Mouse (Mus musculus) intestine, postnatal 0 days (tissue): ENCODE measurements at regions not wholly inside any gene's neighbourhood (a gene's known extent, or its start where the extent isn't known, plus 50 kb on each side); places are given as distances from the start of the nearest gene placed in this dataset.
"Not testable (repeated sequence)": the region's sequence is repeated elsewhere in the genome, so short reads cannot be mapped to it uniquely, and the experiment has no call there.

Experiments
- ATAC-seq: fragments of 200-750 bp; cut with Nextera tagmentation; 2 replicates; pipeline ENCODE4 v1.8.0; 2017; ENCODE audit warnings: mild to moderate bottlenecking, moderate TSS enrichment, moderate library complexity
- H3K27ac ChIP-seq: fragments of 300-500 bp; sonication (generic); 2 replicates; pipeline ENCODE4 v1.5.1; 2014; ENCODE audit warnings: mild to moderate bottlenecking, low read depth, low read length, moderate library complexity
- H3K27me3 ChIP-seq: fragments of 300-500 bp; sonication (generic); replicated peaks from 2 replicates; pipeline ENCODE4 v1.6.1; 2014; ENCODE audit warnings: low read length, mixed read lengths; ENCODE audit not compliant: control insufficient read depth, insufficient read depth
- H3K36me3 ChIP-seq: fragments of 300-500 bp; sonication (generic); 2 replicates; pipeline ENCODE4 v1.6.1; 2014; ENCODE audit warnings: mild to moderate bottlenecking, moderate library complexity; ENCODE audit not compliant: control insufficient read depth, insufficient read depth
- H3K4me1 ChIP-seq: fragments of 300-500 bp; sonication (generic); replicated peaks from 2 replicates; pipeline ENCODE4 v1.6.1; 2014; ENCODE audit warnings: antibody characterized with exemption, low read length, mixed read lengths; ENCODE audit not compliant: control insufficient read depth, insufficient read depth
- H3K4me2 ChIP-seq: fragments of 300-500 bp; sonication (generic); replicated peaks from 2 replicates; pipeline ENCODE4 v1.6.1; 2014; ENCODE audit warnings: low read depth, mild to moderate bottlenecking, moderate library complexity
- H3K4me3 ChIP-seq: fragments of 300-500 bp; sonication (generic); 2 replicates; pipeline ENCODE4 v1.5.1; 2014; ENCODE audit warnings: low read depth, low read length
- H3K9ac ChIP-seq: fragments of 300-500 bp; sonication (generic); 2 replicates; pipeline ENCODE4 v1.6.1; 2014; ENCODE audit warnings: mild to moderate bottlenecking, low read depth, low read length
- H3K9me3 ChIP-seq: fragments of 300-500 bp; sonication (generic); 2 replicates; pipeline ENCODE4 v1.6.1; 2016; ENCODE audit warnings: mixed run types; ENCODE audit not compliant: control insufficient read depth
- CTCF ChIP-seq: sonication (generic); IDR thresholded peaks from 2 replicates; pipeline ENCODE4 v1.5.1; 2016; ENCODE audit warnings: low read depth, mild to moderate bottlenecking, control low read depth, antibody characterized with exemption, moderate library complexity
- WGBS: fragments of 180-500 bp; shearing (Covaris S2); extraction: QIAGEN DNeasy Blood & Tissue Kit; methylation state at CpG from one replicate; pipeline ENCODE4 v1.1.7; 2014; 5-methylcytosine and 5-hydroxymethylcytosine counted together

DNA sequence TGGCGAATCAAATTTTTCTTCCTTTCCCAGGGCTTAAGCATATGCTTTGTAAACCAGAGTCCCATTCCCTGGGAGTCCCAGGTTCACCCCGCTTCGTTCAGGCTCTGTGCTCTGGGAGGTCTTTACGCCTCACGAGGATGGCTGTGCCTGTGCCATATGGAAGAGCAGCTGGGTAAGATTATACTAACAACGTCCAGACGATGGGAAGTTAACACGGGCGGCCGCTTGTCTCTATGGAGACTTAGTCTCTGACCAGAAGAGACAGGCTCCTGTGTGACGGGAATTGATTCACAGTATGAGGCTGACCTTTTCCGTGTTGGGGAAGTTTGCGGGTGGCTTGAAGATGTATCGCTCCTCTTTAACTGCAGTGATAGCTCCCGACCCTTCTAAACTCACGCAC lies 107.9 kb downstream of the Cand1 start:
- Histone ChIP-seq H3K36me3 (no peaks in the 10 kb centered on the region), H3K4me1 (no peaks in the 10 kb centered on the region), H3K9ac (no peak overlapping the region), H3K27me3 (no peaks in the 10 kb centered on the region), H3K27ac (no peak overlapping the region), H3K4me2 (peak overlapping the region; percentile 27; the same call in 1 of the 2 replicates), H3K9me3 (no peaks in the 10 kb centered on the region), H3K4me3 (no peak overlapping the region)
- ATAC-seq = no peak; the same call in 1 of the 2 replicates
- TF ChIP-seq CTCF = no peak
- 38% methylated on average over 16 of the region's 16 CpGs for WGBS

DNA sequence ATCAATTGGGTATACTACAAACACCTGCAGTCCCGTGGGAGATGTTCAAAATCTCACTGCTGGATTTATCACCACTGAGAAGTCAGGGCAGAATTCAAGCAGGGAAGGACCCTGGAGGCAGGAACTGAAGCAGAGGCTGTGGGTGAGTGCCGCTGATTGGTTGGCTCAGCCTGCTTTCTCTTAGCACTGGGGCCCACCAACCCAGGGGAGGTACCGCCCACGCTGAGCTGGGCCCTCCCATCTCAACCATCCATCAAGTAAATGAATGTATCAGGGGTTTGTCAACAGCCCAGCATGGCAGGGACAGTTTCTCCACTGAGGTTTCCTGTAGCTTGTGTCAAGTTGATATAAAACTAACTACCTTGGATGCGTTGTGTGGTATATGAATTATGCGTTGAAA lies 109.2 kb downstream of the Cand1 start:
- no peak overlapping the region for H3K4me3 ChIP-seq

DNA sequence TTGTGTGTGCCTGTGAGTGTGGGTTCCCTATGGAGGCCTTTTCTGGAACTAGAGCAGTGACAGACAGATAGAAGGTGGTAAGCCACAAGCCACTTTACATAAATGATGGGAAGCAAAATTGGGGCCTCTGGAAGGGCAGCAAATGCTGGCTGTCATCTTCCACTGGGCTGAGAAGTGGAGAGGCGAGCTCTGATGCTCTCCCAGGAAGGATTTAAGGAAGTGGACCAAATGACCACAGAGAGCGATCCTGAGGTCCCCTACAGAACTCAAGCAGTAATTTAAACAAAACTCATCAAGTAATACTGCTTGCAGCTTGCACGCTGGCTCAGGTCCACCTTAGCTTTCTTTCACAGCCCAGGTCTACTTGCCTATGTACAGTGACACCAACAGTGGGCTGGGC lies 111.8 kb downstream of the Cand1 start:
- ATAC-seq = no peak
- Histone ChIP-seq H3K4me2 (no peak overlapping the region), H3K9me3 (no peaks in the 10 kb centered on the region), H3K9ac (no peak overlapping the region), H3K36me3 (no peaks in the 10 kb centered on the region), H3K27ac (no peak overlapping the region), H3K27me3 (no peaks in the 10 kb centered on the region), H3K4me3 (no peak overlapping the region), H3K4me1 (no peaks in the 10 kb centered on the region)
- no peak for TF ChIP-seq CTCF
- WGBS = 94% methylated on average over 3 of the region's 3 CpGs

More for the DNA sequence above, 109.2 kb downstream of the Cand1 start:
- no peak overlapping the region for H3K9ac ChIP-seq
- ATAC-seq = no peak
- H3K27me3 ChIP-seq = no peaks in the 10 kb centered on the region
- H3K36me3 ChIP-seq = no peaks in the 10 kb centered on the region
- no peaks in the 10 kb centered on the region for H3K9me3 ChIP-seq
- no peak overlapping the region for H3K4me2 ChIP-seq
- WGBS = 81% methylated on average over 6 of the region's 6 CpGs
- H3K27ac ChIP-seq = no peak overlapping the region
- H3K4me1 ChIP-seq = no peaks in the 10 kb centered on the region
- TF ChIP-seq CTCF = no peak

DNA sequence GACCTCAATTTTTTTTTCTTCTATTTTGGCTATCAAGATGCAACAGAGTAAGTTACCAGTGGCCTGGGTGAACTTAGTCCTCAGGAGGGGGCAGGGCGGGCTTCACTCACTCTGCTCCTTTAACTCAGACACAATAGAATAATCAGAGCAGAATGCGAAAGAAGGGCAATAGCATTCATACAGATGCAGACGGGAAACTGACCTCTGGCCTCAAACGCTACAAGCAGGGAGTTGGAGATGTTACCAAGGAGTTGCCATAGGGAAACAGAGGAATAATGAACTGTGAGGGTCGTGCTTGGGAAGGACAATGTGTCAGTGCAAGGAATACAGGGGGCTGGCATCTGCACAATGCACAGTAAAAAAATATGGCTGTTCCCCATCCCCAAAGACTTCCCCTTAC lies 116.3 kb downstream of the Cand1 start:
- no peak overlapping the region for H3K4me2 ChIP-seq
- no peaks in the 10 kb centered on the region for H3K4me1 ChIP-seq
- no peak for ATAC-seq
- no peak overlapping the region for H3K9ac ChIP-seq
- H3K27ac ChIP-seq = no peak overlapping the region
- H3K4me3 ChIP-seq = no peak overlapping the region
- 76% methylated on average over 5 of the region's 5 CpGs for WGBS
- H3K9me3 ChIP-seq = no peaks in the 10 kb centered on the region; the same call in 1 of the 2 replicates
- no peaks in the 10 kb centered on the region for H3K36me3 ChIP-seq
- H3K27me3 ChIP-seq = no peaks in the 10 kb centered on the region
- TF ChIP-seq CTCF = no peak

DNA sequence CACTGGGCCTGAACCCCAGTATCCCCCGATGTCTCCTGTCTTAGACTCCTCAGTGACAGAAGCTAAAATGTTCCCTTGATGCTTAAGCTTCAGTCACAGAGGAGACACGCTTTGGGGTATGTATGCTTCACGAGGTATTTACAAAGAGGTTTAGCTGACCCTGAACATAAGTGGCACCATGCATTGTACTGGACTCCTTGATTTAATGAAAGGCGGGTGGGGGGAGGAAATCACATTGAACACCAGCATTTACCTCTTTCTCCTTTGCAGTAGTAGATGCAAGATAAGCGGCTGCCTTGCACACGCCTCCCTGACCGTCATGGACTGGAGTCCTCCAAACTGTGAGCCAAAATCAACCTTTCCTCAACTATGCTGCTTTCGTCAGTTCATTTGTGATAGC lies 117.5 kb downstream of the Cand1 start:
- 97% methylated on average over 8 of the region's 8 CpGs for WGBS
- no peak overlapping the region for H3K4me3 ChIP-seq
- no peaks in the 10 kb centered on the region for H3K36me3 ChIP-seq
- no peak overlapping the region for H3K27ac ChIP-seq
- H3K4me2 ChIP-seq = no peak overlapping the region
- H3K4me1 ChIP-seq = no peaks in the 10 kb centered on the region
- no peaks in the 10 kb centered on the region for H3K27me3 ChIP-seq
- H3K9ac ChIP-seq = no peak overlapping the region
- no peaks in the 10 kb centered on the region; the same call in 1 of the 2 replicates for H3K9me3 ChIP-seq
- ATAC-seq = no peak
- TF ChIP-seq CTCF = no peak

DNA sequence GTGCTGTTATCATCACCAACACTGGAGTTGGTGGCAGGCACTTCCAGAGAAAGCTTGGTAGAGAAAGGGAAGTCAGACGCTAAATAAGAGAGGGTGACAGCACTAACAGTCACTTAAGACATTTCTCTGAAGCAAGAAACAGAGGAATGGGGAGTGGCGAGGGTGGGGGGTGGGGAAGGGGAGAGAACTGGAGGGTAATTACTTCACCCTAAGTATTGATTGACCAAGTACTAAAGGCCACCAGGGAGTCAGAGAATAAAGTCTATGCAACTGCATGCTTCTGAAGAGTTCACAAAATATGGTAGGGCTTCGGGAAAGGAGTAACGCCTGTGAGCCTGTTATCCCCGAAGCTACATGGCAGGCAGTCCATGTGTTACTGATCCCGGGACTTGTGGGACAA lies 118.3 kb downstream of the Cand1 start:
- H3K27me3 ChIP-seq = no peaks in the 10 kb centered on the region
- 42% methylated on average over 6 of the region's 6 CpGs for WGBS
- no peak for ATAC-seq

DNA sequence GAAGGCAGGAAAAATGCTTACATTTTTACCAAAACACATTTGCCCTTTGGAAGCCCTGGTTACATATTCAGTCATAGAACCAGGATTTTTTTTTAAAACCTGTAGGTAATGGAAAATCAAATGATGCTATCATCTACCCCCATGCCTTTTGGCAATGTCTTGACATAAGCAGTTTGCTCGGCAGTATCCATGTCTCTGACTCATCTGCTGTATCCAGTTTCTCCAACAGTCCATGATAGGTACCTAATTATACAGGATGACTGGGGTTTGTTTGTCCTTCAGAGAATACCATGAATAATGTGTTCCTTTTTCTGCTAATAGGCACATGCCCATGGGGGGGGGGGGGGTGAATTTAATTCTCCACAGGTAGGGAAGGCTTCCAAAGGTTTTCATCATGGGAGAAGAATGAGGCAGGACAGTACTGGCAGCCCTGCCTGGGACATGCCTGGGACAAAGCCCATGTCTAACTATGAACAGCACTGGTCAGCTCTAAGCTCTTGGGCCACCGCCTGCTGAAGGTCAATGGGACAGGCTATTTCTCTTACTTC lies 122.9 kb downstream of the Cand1 start:
- no peak overlapping the region for H3K9ac ChIP-seq
- no peaks in the 10 kb centered on the region for H3K27me3 ChIP-seq
- ATAC-seq = no peak
- WGBS = 83% methylated on average over 2 of the region's 2 CpGs
- no peaks in the 10 kb centered on the region for H3K4me1 ChIP-seq
- no peak for TF ChIP-seq CTCF
- H3K27ac ChIP-seq = no peak overlapping the region
- no peaks in the 10 kb centered on the region for H3K36me3 ChIP-seq
- H3K9me3 ChIP-seq = no peaks in the 10 kb centered on the region
- no peak overlapping the region for H3K4me2 ChIP-seq
- H3K4me3 ChIP-seq = no peak overlapping the region

More for the DNA sequence above, 118.3 kb downstream of the Cand1 start:
- TF ChIP-seq CTCF = no peak
- Histone ChIP-seq H3K36me3 (no peaks in the 10 kb centered on the region), H3K27ac (no peak overlapping the region), H3K4me2 (no peak overlapping the region), H3K4me1 (no peaks in the 10 kb centered on the region), H3K9ac (no peak overlapping the region), H3K4me3 (no peak overlapping the region), H3K9me3 (no peaks in the 10 kb centered on the region; the same call in 1 of the 2 replicates)

DNA sequence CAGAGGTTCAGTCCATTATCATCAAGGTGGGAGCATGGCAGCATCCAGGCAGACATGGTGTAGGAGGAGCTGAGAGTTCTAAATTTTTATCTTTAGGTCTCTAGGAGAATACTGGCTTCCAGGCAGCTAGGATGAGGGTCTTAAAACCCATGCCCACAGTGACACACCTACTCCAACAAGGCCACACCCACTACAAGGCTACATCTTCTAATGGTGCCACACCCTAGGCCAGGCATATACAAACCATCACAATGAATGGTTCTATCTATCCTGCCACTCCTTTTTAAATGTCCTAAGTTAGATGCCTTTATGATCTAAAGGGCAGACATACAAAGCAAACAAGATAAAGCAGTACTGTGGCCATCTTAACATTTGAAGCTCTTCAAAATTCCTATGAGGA lies 124.7 kb downstream of the Cand1 start:
- not testable (repeated sequence) for H3K4me3 ChIP-seq, H3K4me1 ChIP-seq, H3K36me3 ChIP-seq, H3K27me3 ChIP-seq, ATAC-seq, H3K27ac ChIP-seq, H3K9ac ChIP-seq, H3K9me3 ChIP-seq
- H3K4me2 ChIP-seq = peak overlapping the region; percentile 32
